Mouse (Mus musculus) G1E (cell line): ENCODE data around the gene Gm21312. TPM values are rescaled to one million over a fixed set of nuclear protein-coding genes. Genes with fewer than 3 reads are reported as not detected.

ENCODE experiments used
- ATAC-seq: 2 replicates; pipeline ENCODE4 v1.8.0; 2016; ENCODE audit warnings: mild to moderate bottlenecking; ENCODE audit not compliant: insufficient number of reproducible peaks, poor library complexity, low FRiP score, severe bottlenecking; ENCODE audit errors: extremely low read depth
- DNase-seq: peaks from one replicate; pipeline ENCODE4 v3.0.0; 2012; ENCODE audit warnings: low spot score
- H3K27me3 ChIP-seq: 2 replicates; pipeline ENCODE4 v1.6.1; 2012; ENCODE audit warnings: mild to moderate bottlenecking, low read length, inconsistent platforms; ENCODE audit not compliant: insufficient read depth
- H3K36me3 ChIP-seq: replicated peaks from 2 replicates; pipeline ENCODE3; 2012; ENCODE audit warnings: mild to moderate bottlenecking, inconsistent platforms
- H3K4me1 ChIP-seq: 2 replicates; pipeline ENCODE4 v1.6.1; 2012; ENCODE audit warnings: low read depth, low read length, inconsistent platforms, mixed read lengths; ENCODE audit not compliant: insufficient read depth
- H3K4me3 ChIP-seq: 2 replicates; pipeline ENCODE4 v1.5.1; 2012; ENCODE audit warnings: low read depth, mild to moderate bottlenecking, inconsistent platforms, low read length, moderate library complexity, mixed read lengths
- H3K9me3 ChIP-seq: replicated peaks from 2 replicates; pipeline ENCODE4 v1.6.1; 2012; ENCODE audit warnings: inconsistent platforms
- CTCF ChIP-seq: IDR thresholded peaks from 2 replicates; pipeline ENCODE4 v1.5.1; 2012; ENCODE audit warnings: low read depth, low read length, inconsistent platforms, mixed read lengths
- GATA1 ChIP-seq: IDR thresholded peaks from 2 replicates; pipeline ENCODE4 v1.6.1; 2012; ENCODE audit warnings: borderline replicate concordance, low read length, inconsistent platforms, mixed read lengths
- GATA2 ChIP-seq: IDR thresholded peaks from 2 replicates; pipeline ENCODE4 v1.6.1; 2012; ENCODE audit warnings: low read depth, low read length, inconsistent platforms, borderline replicate concordance
- POLR2AphosphoS5 ChIP-seq: IDR thresholded peaks from 2 replicates; pipeline ENCODE4 v1.6.1; 2012; ENCODE audit warnings: low read depth, low read length, inconsistent platforms; ENCODE audit not compliant: insufficient replicate concordance
- TAL1 ChIP-seq: conservative IDR thresholded peaks from 2 replicates; pipeline ENCODE4 v1.6.1; 2012; ENCODE audit warnings: low read depth, low read length, inconsistent platforms, mixed read lengths
- polyA plus RNA-seq: library from polyadenylated mRNA; stranded (reverse); fragments of >175 nt; gene quantifications from 2 replicates; pipeline ENCODE4 v1.2.3, GENCODE M21; 2012
- total RNA-seq, 2 experiments: library from RNA; stranded (forward) in 1 of 2; stranded (reverse) in 1 of 2; fragments of 200-1000 nt in 1 of 2; fragments of >200 nt in 1 of 2; fragmentation: Nextera tagmentation in 1 of 2; gene quantifications; 2 replicates each; pipeline ENCODE4 v1.2.3; 2014 to 2017

Gm21312 gene
- total and polyA plus RNA-seq, 3 experiments = 0.33 TPM; not detected in 2

- H3K36me3 ChIP-seq = no peaks in the 10 kb centered on the region
- DNase-seq (no peak), ATAC-seq (no peak)
- H3K27me3 ChIP-seq = no peaks in the 10 kb centered on the region
- no peak for TF ChIP-seq GATA2
- TF ChIP-seq CTCF = no peak
- no peak for TF ChIP-seq POLR2AphosphoS5
- TF ChIP-seq TAL1 = no peak
- TF ChIP-seq GATA1 = no peak
- H3K4me1 ChIP-seq = no peaks in the 10 kb centered on the region
- H3K9me3 ChIP-seq = peaks cover 9% of the 10 kb centered on the region
- H3K4me3 ChIP-seq = no peak overlapping the region
Measured at GRCm38 (mm10) chr10:104210268-104210990, 33.6 kb downstream of the Gm21312 start.

GRCm38 (mm10) chr10:104214527-104214926, 37.7 kb downstream of the Gm21312 start:
- Histone ChIP-seq H3K9me3 (peaks cover 9% of the 10 kb centered on the region), H3K4me1 (no peaks in the 10 kb centered on the region), H3K27me3 (no peaks in the 10 kb centered on the region), H3K4me3 (no peak overlapping the region), H3K36me3 (no peaks in the 10 kb centered on the region)
- DNase-seq (no peak), ATAC-seq (no peak)
- TF ChIP-seq CTCF (no peak), TAL1 (no peak), GATA2 (no peak), POLR2AphosphoS5 (no peak), GATA1 (no peak)

GRCm38 (mm10) chr10:104220303-104221021, 43.6 kb downstream of the Gm21312 start:
- Histone ChIP-seq H3K27me3 (no peaks in the 10 kb centered on the region), H3K4me3 (no peak overlapping the region), H3K4me1 (no peaks in the 10 kb centered on the region), H3K36me3 (no peaks in the 10 kb centered on the region), H3K9me3 (no peaks in the 10 kb centered on the region)
- ATAC-seq = no peak
- DNase-seq = no peak
- no peak for TF ChIP-seq GATA2
- TF ChIP-seq POLR2AphosphoS5 = no peak
- no peak for TF ChIP-seq TAL1
- TF ChIP-seq GATA1 = no peak
- TF ChIP-seq CTCF = no peak

Other genes starting within 250 kb of the Gm21312 start
- not detected in 2 replicates for gene Gm21293, start 34.0 kb upstream of the Gm21312 start, total RNA-seq (2014; fragmentation: Nextera tagmentation)
- not detected in 2 replicates for gene Gm21293, start 34.0 kb upstream of the Gm21312 start, total RNA-seq (2017)
- gene Gm21293, start 34.0 kb upstream of the Gm21312 start, polyA plus RNA-seq = not detected in 2 replicates
- gene Gm6763, start 25.5 kb upstream of the Gm21312 start, total RNA-seq (2014; fragmentation: Nextera tagmentation) = not detected in 2 replicates
- gene Gm6763, start 25.5 kb upstream of the Gm21312 start, total RNA-seq (2017) = not detected in 2 replicates
- gene Gm6763, start 25.5 kb upstream of the Gm21312 start, polyA plus RNA-seq = not detected in 2 replicates
- not detected in 2 replicates for gene Gm8764, start 17.0 kb upstream of the Gm21312 start, total RNA-seq (2014; fragmentation: Nextera tagmentation)
- gene Gm8764, start 17.0 kb upstream of the Gm21312 start, total RNA-seq (2017) = not detected in 2 replicates
- not detected in 2 replicates for gene Gm8764, start 17.0 kb upstream of the Gm21312 start, polyA plus RNA-seq
- not detected in 2 replicates for gene Gm21304, start 8.5 kb upstream of the Gm21312 start, total RNA-seq (2014; fragmentation: Nextera tagmentation)
- gene Gm21304, start 8.5 kb upstream of the Gm21312 start, total RNA-seq (2017) = not detected in 2 replicates
- not detected in 2 replicates for gene Gm21304, start 8.5 kb upstream of the Gm21312 start, polyA plus RNA-seq
- gene Gm20765, start 8.5 kb downstream of the Gm21312 start, total RNA-seq (2014; fragmentation: Nextera tagmentation) = not detected in 2 replicates
- 0.33 TPM in 1 of 2 replicates, not detected in the other for gene Gm20765, start 8.5 kb downstream of the Gm21312 start, total RNA-seq (2017)
- not detected in 2 replicates for gene Gm20765, start 8.5 kb downstream of the Gm21312 start, polyA plus RNA-seq
- not detected in 2 replicates for gene Gm4340, start 17.0 kb downstream of the Gm21312 start, total RNA-seq (2014; fragmentation: Nextera tagmentation)
- not detected in 2 replicates for gene Gm4340, start 17.0 kb downstream of the Gm21312 start, total RNA-seq (2017)
- not detected in 2 replicates for gene Gm4340, start 17.0 kb downstream of the Gm21312 start, polyA plus RNA-seq